Mouse (Mus musculus): ENCODE data around the gene Olfr593.
"Not testable (repeated sequence)": the region's sequence is repeated elsewhere in the genome, so short reads cannot be mapped to it uniquely, and the experiment has no call there.

Olfr593 gene

GRCm38 (mm10) chr7:103211562-103211961 is at the start of gene Olfr593:
TSS of gene Olfr593 (plus strand) at chr7:103211862.
- DNase-seq (ENCODE audit: low spot score): no peak

DNA sequence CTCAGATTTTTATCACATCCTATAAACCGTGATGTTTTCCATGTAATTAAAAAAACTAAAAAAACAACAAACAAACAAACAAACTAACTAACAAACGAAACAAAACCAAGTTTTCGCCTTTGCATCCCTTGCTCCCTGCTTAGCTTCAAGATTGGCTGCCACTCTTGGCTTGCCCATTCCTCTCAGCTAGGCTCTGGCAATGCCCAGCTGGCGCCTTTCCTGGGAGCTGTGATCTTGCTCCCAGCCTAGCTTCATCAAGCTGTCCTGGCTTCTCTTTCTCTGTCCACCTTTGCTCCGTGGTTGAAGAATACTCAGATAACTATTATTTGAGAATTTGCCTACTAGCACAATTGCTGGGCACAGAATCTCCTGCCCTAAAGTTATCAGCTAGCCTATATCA is 42.0 kb upstream of the Olfr593 start:
- no peak for DNase-seq (ENCODE audit: low spot score)

GRCm38 (mm10) chr7:103178240-103178639 is 33.4 kb upstream of the Olfr593 start, which contains the start of gene Olfr591:
TSS of gene Olfr591 (minus strand) at chr7:103178340.
- no peak for DNase-seq (ENCODE audit: low spot score)

DNA sequence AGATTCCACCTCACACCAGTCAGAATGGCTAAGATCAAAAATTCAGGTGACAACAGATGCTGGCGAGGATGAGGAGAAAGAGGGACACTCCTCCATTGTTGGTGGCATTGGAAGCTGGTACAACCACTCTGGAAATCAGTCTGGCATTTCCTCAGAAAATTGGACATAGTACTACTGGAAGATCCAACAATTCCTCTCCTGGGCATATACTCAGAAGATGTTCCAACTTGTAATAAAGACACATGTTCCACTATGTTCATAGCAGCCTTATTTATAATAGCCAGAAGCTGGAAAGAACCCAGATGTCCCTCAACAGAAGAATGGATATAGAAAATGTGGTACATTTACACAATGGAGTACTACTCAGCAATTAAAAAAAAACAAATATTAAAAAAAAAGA is 27.2 kb upstream of the Olfr593 start, which contains the start of gene Olfr592:
Gene Olfr592 (plus strand): TSS at position 301 of the 400 bp plus-strand sequence.
- DNase-seq (ENCODE audit: low spot score): not testable (repeated sequence)

DNA sequence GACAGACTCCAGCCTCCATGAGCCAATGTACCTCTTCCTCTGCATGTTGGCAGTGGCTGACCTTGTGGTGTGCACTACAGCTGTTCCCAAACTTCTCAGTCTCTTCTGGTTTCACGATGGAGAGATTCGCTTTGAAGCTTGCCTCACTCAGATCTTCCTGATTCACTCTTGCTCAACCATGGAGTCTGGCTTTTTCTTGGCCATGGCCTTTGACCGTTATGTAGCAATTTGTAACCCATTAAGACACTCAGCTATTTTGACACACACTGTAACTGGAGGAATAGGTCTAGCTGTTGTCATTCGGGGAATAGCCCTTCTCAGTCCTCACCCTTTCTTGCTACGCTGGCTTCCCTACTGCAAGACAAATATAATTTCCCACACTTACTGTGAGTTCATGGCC is 388 bp downstream of the Olfr593 start:
- DNase-seq (ENCODE audit: low spot score): not testable (repeated sequence)

GRCm38 (mm10) chr7:103216696-103217095 is 5.0 kb downstream of the Olfr593 start, which contains the start of gene Olfr594:
TSS of gene Olfr594 (plus strand) at chr7:103216996.
- DNase-seq (ENCODE audit: low spot score): no peak

- not testable (repeated sequence) for DNase-seq (ENCODE audit: low spot score)
Measured at GRCm38 (mm10) chr7:103252405-103252804, 40.7 kb downstream of the Olfr593 start, which contains the start of gene Usp17ld. TSS of gene Usp17ld (minus strand) at chr7:103252505.

All from urinary bladder, postnatal 10 days (tissue).